Comparison of ENCODE assay signal across 8 mouse cellular contexts in genomic region chr17:5491031-5491800, GRCm38 (mm10). TPM values are rescaled to one million over a fixed set of nuclear protein-coding genes. Genes with fewer than 3 reads are reported as not detected.
DNase-seq lines count a peak whose midpoint lies in the region; ATAC-seq and TF ChIP-seq lines count a peak whose summit lies in the region.

No protein-coding gene starts in this region.

- WGBS in forebrain, embryonic 12.5 days, result under 1% methylated on average over 29 of the region's 29 CpGs
- under 1% methylated on average over 29 of the region's 29 CpGs for WGBS in heart, postnatal 0 days
- WGBS in liver, embryonic 16.5 days (ENCODE audit: insufficient replicate concordance), result under 1% methylated on average over 29 of the region's 29 CpGs
- under 1% methylated on average over 29 of the region's 29 CpGs for WGBS in neural tube, embryonic 13.5 days

- H3K9me3 ChIP-seq in E14TG2a.4 (ENCODE audit: low read length), result no peaks in the 10 kb centered on the region
- no peaks in the 10 kb centered on the region for H3K9me3 ChIP-seq in forebrain, embryonic 12.5 days
- H3K9me3 ChIP-seq in heart, postnatal 0 days (replicated peaks; ENCODE audit: control insufficient read depth, low read length), result no peaks in the 10 kb centered on the region
- H3K9me3 ChIP-seq in liver, embryonic 16.5 days (replicated peaks; ENCODE audit: control insufficient read depth, low read length), result no peaks in the 10 kb centered on the region
- H3K9me3 ChIP-seq in neural tube, embryonic 13.5 days, result no peaks in the 10 kb centered on the region

- no peak for TF ChIP-seq CTCF in E14TG2a.4 (conservative IDR thresholded peaks at IDR 0.05; ENCODE audit: low read length)
- TF ChIP-seq CTCF in heart, postnatal 0 days (IDR thresholded peaks at IDR 0.05; ENCODE audit: low read depth), result no peak
- TF ChIP-seq CTCF in testis, adult 2 months (IDR thresholded peaks at IDR 0.05; ENCODE audit: control insufficient read depth, insufficient read depth, insufficient replicate concordance, low read depth, low read length), result no peak

- no peaks in the 10 kb centered on the region for H3K36me3 ChIP-seq in E14TG2a.4 (ENCODE audit: insufficient read depth, low read length)
- no peaks in the 10 kb centered on the region for H3K36me3 ChIP-seq in forebrain, embryonic 12.5 days (replicated peaks)
- no peaks in the 10 kb centered on the region for H3K36me3 ChIP-seq in heart, postnatal 0 days (replicated peaks; ENCODE audit: control insufficient read depth, insufficient read depth, low read length)
- H3K36me3 ChIP-seq in liver, embryonic 16.5 days (ENCODE audit: control insufficient read depth, insufficient read depth), result no peaks in the 10 kb centered on the region
- no peaks in the 10 kb centered on the region for H3K36me3 ChIP-seq in neural tube, embryonic 13.5 days
- no peaks in the 10 kb centered on the region for H3K36me3 ChIP-seq in testis, adult 2 months (ENCODE audit: control insufficient read depth, insufficient read depth, low read length)

- TF ChIP-seq POLR2A in testis, adult 2 months (IDR thresholded peaks at IDR 0.05; ENCODE audit: control insufficient read depth, low read depth, low read length), result peak; percentile 48; the same call in 1 of the 2 replicates

- H3K4me3 ChIP-seq in E14TG2a.4 (replicated peaks; ENCODE audit: low read length), result peak overlapping the region; percentile 91
- H3K4me3 ChIP-seq in forebrain, embryonic 12.5 days (replicated peaks), result peak overlapping the region; percentile 73
- peak overlapping the region; percentile 62 for H3K4me3 ChIP-seq in heart, postnatal 0 days (ENCODE audit: low read depth, low read length)
- peak overlapping the region; percentile 82 for H3K4me3 ChIP-seq in liver, embryonic 16.5 days (ENCODE audit: low read depth, low read length)
- H3K4me3 ChIP-seq in neural tube, embryonic 13.5 days, result peak overlapping the region; percentile 79
- H3K4me3 ChIP-seq in testis, adult 2 months (ENCODE audit: control insufficient read depth, low read depth, low read length), result peak overlapping the region; percentile 77

- peak overlapping the region; percentile 77 for H3K9ac ChIP-seq in forebrain, embryonic 12.5 days
- H3K9ac ChIP-seq in heart, postnatal 0 days (replicated peaks; ENCODE audit: low read depth, low read length), result peak overlapping the region; percentile 58
- H3K9ac ChIP-seq in liver, embryonic 16.5 days (ENCODE audit: low read depth, low read length), result peak overlapping the region; percentile 96
- H3K9ac ChIP-seq in neural tube, embryonic 13.5 days, result peak overlapping the region; percentile 92

- TF ChIP-seq EP300 in heart, postnatal 0 days (IDR thresholded peaks at IDR 0.05; ENCODE audit: low read depth), result no peak

- peaks cover 50% of the 10 kb centered on the region for H3K27me3 ChIP-seq in E14TG2a.4 (ENCODE audit: insufficient read depth, low read length)
- peaks cover 43% of the 10 kb centered on the region for H3K27me3 ChIP-seq in forebrain, embryonic 12.5 days
- H3K27me3 ChIP-seq in heart, postnatal 0 days (ENCODE audit: control insufficient read depth, insufficient read depth, low read length), result 0 out of 2 replicates have a peak, but pooled peaks cover 14% of the 10 kb centered on the region
- H3K27me3 ChIP-seq in liver, embryonic 16.5 days (ENCODE audit: control insufficient read depth, insufficient read depth, low read depth, low read length), result no peaks in the 10 kb centered on the region
- peaks cover 8% of the 10 kb centered on the region for H3K27me3 ChIP-seq in neural tube, embryonic 13.5 days
- H3K27me3 ChIP-seq in testis, adult 2 months (ENCODE audit: control insufficient read depth, insufficient read depth, low read length), result no peaks in the 10 kb centered on the region

- peak overlapping the region; percentile 85 for H3K4me2 ChIP-seq in forebrain, embryonic 12.5 days
- H3K4me2 ChIP-seq in heart, postnatal 0 days (ENCODE audit: low read depth, low read length), result peak overlapping the region; percentile 86
- H3K4me2 ChIP-seq in liver, embryonic 16.5 days (ENCODE audit: low read depth, low read length), result peak overlapping the region; percentile 83
- peak overlapping the region; percentile 91 for H3K4me2 ChIP-seq in neural tube, embryonic 13.5 days

- H3K4me1 ChIP-seq in E14TG2a.4 (replicated peaks; ENCODE audit: low read depth, low read length), result peaks cover 29% of the 10 kb centered on the region
- peaks cover 16% of the 10 kb centered on the region for H3K4me1 ChIP-seq in forebrain, embryonic 12.5 days
- peaks cover 6% of the 10 kb centered on the region; the same call in 1 of the 2 replicates for H3K4me1 ChIP-seq in heart, postnatal 0 days (ENCODE audit: control insufficient read depth, insufficient read depth)
- H3K4me1 ChIP-seq in liver, embryonic 16.5 days (ENCODE audit: control insufficient read depth, low read depth, low read length), result peaks cover 17% of the 10 kb centered on the region
- H3K4me1 ChIP-seq in neural tube, embryonic 13.5 days (replicated peaks), result peaks cover 36% of the 10 kb centered on the region
- peaks cover 11% of the 10 kb centered on the region for H3K4me1 ChIP-seq in testis, adult 2 months (ENCODE audit: control insufficient read depth, insufficient read depth, low read length)

- peak; percentile 93 for DNase-seq in c-Kit-positive CD71-positive TER-119-positive erythroid progenitor cells, embryonic 14.5 days (ENCODE audit: low spot score)
- DNase-seq in heart, postnatal 0 days (ENCODE audit: low spot score), result peak; percentile 95
- peak; percentile 88 to 92 for DNase-seq in kidney, postnatal 4 days

- peak overlapping the region; percentile 96 for H3K27ac ChIP-seq in forebrain, embryonic 12.5 days
- H3K27ac ChIP-seq in heart, postnatal 0 days (ENCODE audit: low read depth), result peak overlapping the region; percentile 82
- peak overlapping the region; percentile 99 for H3K27ac ChIP-seq in liver, embryonic 16.5 days (ENCODE audit: low read length)
- peak overlapping the region; percentile 98 for H3K27ac ChIP-seq in neural tube, embryonic 13.5 days (replicated peaks)
- H3K27ac ChIP-seq in testis, adult 2 months (ENCODE audit: control insufficient read depth, insufficient read depth, low read depth, low read length), result peak overlapping the region; percentile 56

- peak; percentile 81 for ATAC-seq in forebrain, embryonic 12.5 days (ENCODE audit: low FRiP score)
- peak; percentile 86 for ATAC-seq in heart, postnatal 0 days (ENCODE audit: insufficient read depth, low read depth)
- ATAC-seq in liver, embryonic 16.5 days (ENCODE audit: low read depth), result peak; percentile 72
- ATAC-seq in neural tube, embryonic 13.5 days (ENCODE audit: low read depth), result peak; percentile 93

RNA-seq across cellular contexts. Expression of gene Zdhhc14, which starts 1.1 kb away (rescaled TPM):
- polyA plus RNA-seq in forebrain, embryonic 12.5 days (2016; fragmentation: Nextera tagmentation; extraction: Ambion mirVana), result 3.2 and 3.4 TPM in 2 replicates
- 4.3 and 5.2 TPM in 2 replicates for total RNA-seq in heart, postnatal 0 days (2014; rRNA removed; ENCODE audit: low replicate concordance)
- 0.74 and 0.93 TPM in 2 replicates for polyA plus RNA-seq in heart, postnatal 0 days (2015; fragmentation: Nextera tagmentation; extraction: Ambion mirVana)
- 2.0 and 3.0 TPM in 2 replicates for polyA plus RNA-seq in liver, embryonic 16.5 days (2015; fragmentation: Nextera tagmentation; extraction: Ambion mirVana)
- polyA plus RNA-seq in neural tube, embryonic 13.5 days (2015; fragmentation: Nextera tagmentation; extraction: Ambion mirVana), result 6.9 and 8.4 TPM in 2 replicates
- polyA plus RNA-seq in testis, adult 2 months (2012; rRNA removed), result 3.3 and 3.9 TPM in 2 replicates

RNA-seq across cellular contexts. Expression of gene Tmem242, which starts 51.2 kb away (rescaled TPM):
- 109 and 114 TPM in 2 replicates for polyA plus RNA-seq in forebrain, embryonic 12.5 days (2016; fragmentation: Nextera tagmentation; extraction: Ambion mirVana)
- 81.7 and 106 TPM in 2 replicates for total RNA-seq in heart, postnatal 0 days (2014; rRNA removed; ENCODE audit: low replicate concordance)
- 150 and 160 TPM in 2 replicates for polyA plus RNA-seq in heart, postnatal 0 days (2015; fragmentation: Nextera tagmentation; extraction: Ambion mirVana)
- 39.4 and 43.0 TPM in 2 replicates for polyA plus RNA-seq in liver, embryonic 16.5 days (2015; fragmentation: Nextera tagmentation; extraction: Ambion mirVana)
- 98.1 and 119 TPM in 2 replicates for polyA plus RNA-seq in neural tube, embryonic 13.5 days (2015; fragmentation: Nextera tagmentation; extraction: Ambion mirVana)
- polyA plus RNA-seq in testis, adult 2 months (2012; rRNA removed), result 12.1 and 13.4 TPM in 2 replicates

Comparison
In these comparisons a context has a peak if more than half of its experiments do, and no peak if none do; other contexts are left out.
1. Peak in every context shown above with its lines: DNase-seq, ATAC-seq, H3K4me3 ChIP-seq and H3K27ac ChIP-seq.